Comparison of ENCODE assay signal across 7 mouse cellular contexts in genomic region chr8:54507428-54508095, GRCm38 (mm10). TPM values are rescaled to one million over a fixed set of nuclear protein-coding genes. Genes with fewer than 3 reads are reported as not detected.
A peak's percentile ranks its signal among the peaks of the same experiment; 100 is the strongest.
DNase-seq lines count a peak whose midpoint lies in the region; ATAC-seq and TF ChIP-seq lines count a peak whose summit lies in the region.

No protein-coding gene starts in this region.

- H3K27me3 ChIP-seq in kidney, embryonic 14.5 days (ENCODE audit: control insufficient read depth, insufficient read depth, low read length), result no peaks in the 10 kb centered on the region
- no peaks in the 10 kb centered on the region for H3K27me3 ChIP-seq in limb, embryonic 13.5 days
- no peaks in the 10 kb centered on the region for H3K27me3 ChIP-seq in midbrain, embryonic 15.5 days (replicated peaks)

- no peak overlapping the region for H3K9ac ChIP-seq in kidney, embryonic 14.5 days (ENCODE audit: low read depth, low read length)
- H3K9ac ChIP-seq in limb, embryonic 13.5 days, result no peak overlapping the region
- 0 out of 2 replicates have a peak overlapping the region, but pooled peaks have one; percentile 17 for H3K9ac ChIP-seq in midbrain, embryonic 15.5 days

- no peaks in the 10 kb centered on the region for H3K4me1 ChIP-seq in cortical plate, adult 2 months (ENCODE audit: control insufficient read depth, insufficient read depth, low read length)
- H3K4me1 ChIP-seq in kidney, embryonic 14.5 days (ENCODE audit: control insufficient read depth, insufficient read depth, low read length), result no peaks in the 10 kb centered on the region
- H3K4me1 ChIP-seq in limb, embryonic 13.5 days, result no peaks in the 10 kb centered on the region
- H3K4me1 ChIP-seq in midbrain, embryonic 15.5 days, result peaks cover 13% of the 10 kb centered on the region

- no peaks in the 10 kb centered on the region for H3K9me3 ChIP-seq in kidney, embryonic 14.5 days (ENCODE audit: control insufficient read depth, low read length)
- H3K9me3 ChIP-seq in limb, embryonic 13.5 days, result no peaks in the 10 kb centered on the region
- H3K9me3 ChIP-seq in midbrain, embryonic 15.5 days, result no peaks in the 10 kb centered on the region

- no peak overlapping the region for H3K27ac ChIP-seq in cortical plate, adult 2 months (ENCODE audit: insufficient read depth, low read length)
- H3K27ac ChIP-seq in kidney, embryonic 14.5 days (ENCODE audit: low read depth, low read length), result no peak overlapping the region
- no peak overlapping the region for H3K27ac ChIP-seq in limb, embryonic 13.5 days
- peak overlapping the region; percentile 44; the same call in 1 of the 2 replicates for H3K27ac ChIP-seq in midbrain, embryonic 15.5 days

- DNase-seq in adrenal gland, adult 18-20 months (ENCODE audit: low spot score in 2 of 2), result peak; percentile 66 to 71
- DNase-seq in spleen, adult 18-20 months, result peak; percentile 40 to 73

- peak; percentile 73; the same call in 1 of the 2 replicates for TF ChIP-seq CTCF in cortical plate, adult 2 months (IDR thresholded peaks at IDR 0.05; ENCODE audit: extremely low read depth, insufficient read depth, low read length)

- ATAC-seq in granulocyte monocyte progenitor cell, adult 5-6 weeks (replicated peaks; ENCODE audit: poor library complexity, severe bottlenecking), result peak; percentile 83
- peak; percentile 74 for ATAC-seq in kidney, embryonic 14.5 days (ENCODE audit: low FRiP score, low TSS enrichment)
- peak; percentile 54; the same call in 1 of the 2 replicates for ATAC-seq in limb, embryonic 13.5 days (ENCODE audit: low FRiP score, low read depth)
- ATAC-seq in midbrain, embryonic 15.5 days (replicated peaks), result peak; percentile 69

- no peak for TF ChIP-seq POLR2A in cortical plate, adult 2 months (IDR thresholded peaks at IDR 0.05; ENCODE audit: extremely low read depth, insufficient read depth, low read length)

- 20% methylated on average over 6 of the region's 6 CpGs for WGBS in kidney, embryonic 14.5 days
- 31% methylated on average over 6 of the region's 6 CpGs for WGBS in limb, embryonic 13.5 days
- WGBS in midbrain, embryonic 15.5 days, result 31% methylated on average over 6 of the region's 6 CpGs

- no peak overlapping the region; the same call in 1 of the 2 replicates for H3K4me2 ChIP-seq in kidney, embryonic 14.5 days (replicated peaks; ENCODE audit: low read depth, low read length)
- H3K4me2 ChIP-seq in limb, embryonic 13.5 days (replicated peaks), result no peak overlapping the region
- H3K4me2 ChIP-seq in midbrain, embryonic 15.5 days, result 0 out of 2 replicates have a peak overlapping the region, but pooled peaks have one; percentile 9

- no peaks in the 10 kb centered on the region for H3K36me3 ChIP-seq in kidney, embryonic 14.5 days (ENCODE audit: control insufficient read depth, insufficient read depth, low read length)
- H3K36me3 ChIP-seq in limb, embryonic 13.5 days, result no peaks in the 10 kb centered on the region
- H3K36me3 ChIP-seq in midbrain, embryonic 15.5 days (replicated peaks), result no peaks in the 10 kb centered on the region

- no peak overlapping the region for H3K4me3 ChIP-seq in cortical plate, adult 2 months (ENCODE audit: insufficient read depth, low read length)
- H3K4me3 ChIP-seq in kidney, embryonic 14.5 days (ENCODE audit: low read length), result no peak overlapping the region
- no peak overlapping the region for H3K4me3 ChIP-seq in limb, embryonic 13.5 days
- no peak overlapping the region for H3K4me3 ChIP-seq in midbrain, embryonic 15.5 days

RNA-seq across cellular contexts. Expression of gene Asb5, which starts 21.8 kb away (rescaled TPM):
- total RNA-seq in adrenal gland, adult 18-20 months (2021), result under 1 TPM; 0.60 to 0.93 TPM
- 2.3 and 2.5 TPM in 2 replicates for polyA plus RNA-seq in cortical plate, adult 2 months (2012; rRNA removed)
- total RNA-seq in granulocyte monocyte progenitor cell, adult 5-6 weeks (2014; fragmentation: Nextera tagmentation), result 3.2 TPM in 1 of 2 replicates, not detected in the other
- total RNA-seq in granulocyte monocyte progenitor cell, adult 5-6 weeks (2017), result 0.43 TPM in 1 of 2 replicates, not detected in the other
- 7.0 and 9.7 TPM in 2 replicates for polyA plus RNA-seq in kidney, embryonic 14.5 days (2014; fragmentation: Nextera tagmentation; extraction: Ambion mirVana)
- 5.8 and 6.0 TPM in 2 replicates for polyA plus RNA-seq in limb, embryonic 13.5 days (2015; fragmentation: Nextera tagmentation; extraction: Ambion mirVana)
- polyA plus RNA-seq in midbrain, embryonic 15.5 days (2015; fragmentation: Nextera tagmentation; extraction: Ambion mirVana), result 6.1 and 8.2 TPM in 2 replicates

RNA-seq across cellular contexts. Expression of gene Spcs3, which starts 22.2 kb away (rescaled TPM):
- 10 to 100 TPM; 31.7 to 48.9 TPM for total RNA-seq in adrenal gland, adult 18-20 months (2021)
- polyA plus RNA-seq in cortical plate, adult 2 months (2012; rRNA removed), result 51.1 and 51.2 TPM in 2 replicates
- 191 and 198 TPM in 2 replicates for total RNA-seq in granulocyte monocyte progenitor cell, adult 5-6 weeks (2014; fragmentation: Nextera tagmentation)
- 170 and 209 TPM in 2 replicates for total RNA-seq in granulocyte monocyte progenitor cell, adult 5-6 weeks (2017)
- 66.2 and 99.4 TPM in 2 replicates for polyA plus RNA-seq in kidney, embryonic 14.5 days (2014; fragmentation: Nextera tagmentation; extraction: Ambion mirVana)
- 93.2 and 98.2 TPM in 2 replicates for polyA plus RNA-seq in limb, embryonic 13.5 days (2015; fragmentation: Nextera tagmentation; extraction: Ambion mirVana)
- polyA plus RNA-seq in midbrain, embryonic 15.5 days (2015; fragmentation: Nextera tagmentation; extraction: Ambion mirVana), result 46.5 and 47.5 TPM in 2 replicates
